Mouse (Mus musculus) ovary, postnatal 14 days (tissue): ENCODE results near the gene Tmem9.
A peak's percentile ranks its signal among the peaks of the same experiment; 100 is the strongest.

Experiments
- DNase-seq: peaks from one replicate; pipeline ENCODE4 v3.0.0; 2022; ENCODE audit warnings: low spot score

Tmem9 gene

GRCm38 (mm10) chr1:136007211-136008158, at the start of gene Tmem9:
Gene Tmem9 (plus strand): TSS chr1:136008150.
- DNase-seq = peak; percentile 56

DNA sequence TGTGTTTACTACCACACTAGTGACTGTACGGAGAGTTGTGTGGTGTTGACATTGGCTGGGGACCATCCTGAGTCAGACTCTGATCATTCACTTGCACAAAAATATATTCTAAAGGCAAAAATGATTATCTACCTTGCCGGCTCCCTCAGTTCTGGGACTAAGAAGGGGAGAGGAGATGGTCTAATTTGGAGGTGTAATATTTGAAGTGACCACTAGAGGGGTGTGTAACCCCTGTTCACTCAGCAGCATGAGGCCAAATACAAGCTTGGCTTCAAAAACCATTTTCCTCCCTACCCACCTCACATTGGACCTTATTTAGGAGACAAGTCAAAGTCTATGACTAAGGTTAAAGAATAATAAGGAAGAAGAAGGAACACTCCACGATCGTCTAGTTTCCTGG, 49.5 kb upstream of the Tmem9 start:
- DNase-seq = no peak

DNA sequence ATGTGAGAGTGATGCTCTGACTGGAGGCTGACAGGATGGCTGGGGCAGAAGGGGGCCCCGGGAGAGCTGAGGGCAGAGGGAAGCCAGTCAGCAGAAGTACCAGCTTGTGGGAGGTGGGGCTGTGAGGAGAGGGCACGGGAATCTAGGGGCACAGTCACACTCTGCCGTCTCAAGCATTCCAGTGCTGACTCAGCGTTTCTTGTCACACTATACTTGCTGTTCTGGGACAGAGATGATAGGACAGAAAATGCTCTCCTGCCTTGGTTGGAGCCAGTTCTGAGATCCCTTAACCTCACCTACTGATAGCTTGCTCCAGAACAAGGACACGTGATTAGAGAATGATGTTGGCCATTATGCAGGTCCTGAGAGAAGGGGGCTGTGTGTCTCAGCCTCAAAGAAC, 44.8 kb upstream of the Tmem9 start:
- no peak for DNase-seq

DNA sequence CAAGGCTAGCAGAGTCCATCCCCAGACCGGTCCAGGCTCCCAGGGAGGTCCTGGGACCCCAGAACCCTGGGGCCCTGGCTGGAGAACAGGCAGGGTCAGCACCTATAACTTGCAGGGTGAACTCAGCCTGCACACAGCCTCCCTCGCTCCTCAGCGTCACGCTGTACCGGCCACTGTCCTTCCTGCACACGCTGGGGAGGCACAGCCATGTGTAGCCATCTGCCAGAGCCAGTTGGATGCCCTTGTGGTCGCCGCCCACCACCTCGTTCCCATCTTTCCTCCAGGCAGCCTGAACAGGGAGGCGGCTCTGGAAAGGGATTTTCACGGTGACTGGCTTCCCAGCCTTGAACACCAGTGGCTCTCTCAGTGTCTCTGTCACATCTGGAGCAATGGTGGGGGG, 43.4 kb upstream of the Tmem9 start:
- no peak for DNase-seq

GRCm38 (mm10) chr1:135967739-135968138, 40.2 kb upstream of the Tmem9 start:
- no peak for DNase-seq

DNA sequence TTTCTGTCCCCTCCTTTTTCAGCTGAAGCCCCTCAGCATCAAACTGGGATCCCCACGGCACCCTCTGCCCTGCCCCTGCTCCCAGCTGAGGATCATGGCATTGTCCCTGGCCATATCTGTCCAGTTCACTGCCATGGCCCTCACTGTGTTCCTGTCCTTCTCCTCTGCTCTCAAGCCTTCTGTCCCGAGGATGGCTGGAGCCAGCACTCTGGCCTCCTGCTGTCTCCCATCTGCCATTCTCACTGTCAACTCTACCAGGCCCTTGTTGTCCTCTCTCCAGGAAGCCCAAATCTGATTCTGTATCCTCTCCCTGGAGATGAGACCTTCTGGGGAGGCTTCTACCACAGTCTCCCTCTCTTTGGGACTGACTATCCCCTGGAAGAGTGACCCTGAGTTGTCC, 37.5 kb upstream of the Tmem9 start:
- no peak for DNase-seq

DNA sequence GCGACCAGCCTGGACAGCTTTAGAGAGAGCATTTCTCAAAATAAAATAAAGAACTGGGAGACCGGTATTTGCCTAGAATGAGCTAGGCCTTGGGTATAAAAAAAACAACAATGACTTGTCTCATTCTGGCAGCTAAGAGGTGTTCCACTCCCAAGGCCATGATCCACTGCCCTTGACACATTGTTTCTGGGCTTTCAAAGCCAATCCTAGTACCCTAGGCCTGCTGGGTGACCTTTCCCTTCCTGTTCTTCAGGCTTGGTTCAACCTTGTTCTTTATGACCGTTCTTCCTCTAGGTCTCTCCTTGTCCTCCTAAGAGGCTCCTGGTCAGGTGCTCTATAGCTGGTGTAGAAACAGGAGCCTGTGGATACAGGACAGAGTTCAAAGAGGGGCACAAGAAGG, 35.4 kb upstream of the Tmem9 start:
- DNase-seq = no peak

- DNase-seq = no peak
These were observed 23.8 kb upstream of the Tmem9 start for GRCm38 (mm10) chr1:135984105-135984504.

GRCm38 (mm10) chr1:135989876-135990275, 18.1 kb upstream of the Tmem9 start:
- no peak for DNase-seq

DNA sequence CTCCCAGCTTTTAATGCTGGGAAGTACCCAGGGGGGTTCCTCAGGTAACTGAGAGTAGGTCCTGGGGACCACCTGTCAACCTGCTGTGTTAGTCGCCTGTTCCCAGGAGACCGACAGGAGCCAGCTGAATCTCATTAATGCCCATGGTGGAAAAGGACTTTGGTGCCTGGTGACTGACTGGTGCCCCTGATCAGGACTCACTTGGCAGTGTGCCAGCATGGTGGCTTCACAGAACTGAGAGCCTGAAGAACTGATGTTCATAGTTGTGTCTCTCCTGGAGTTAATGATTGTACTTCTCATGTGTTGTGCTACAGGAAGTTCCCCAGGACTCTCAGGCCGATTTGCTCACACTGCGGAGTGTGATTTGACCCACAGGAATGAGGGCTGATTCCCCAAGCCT, 14.5 kb upstream of the Tmem9 start:
- DNase-seq = no peak

- DNase-seq = no peak
These were observed 10.4 kb upstream of the Tmem9 start for GRCm38 (mm10) chr1:135997537-135997936.

DNA sequence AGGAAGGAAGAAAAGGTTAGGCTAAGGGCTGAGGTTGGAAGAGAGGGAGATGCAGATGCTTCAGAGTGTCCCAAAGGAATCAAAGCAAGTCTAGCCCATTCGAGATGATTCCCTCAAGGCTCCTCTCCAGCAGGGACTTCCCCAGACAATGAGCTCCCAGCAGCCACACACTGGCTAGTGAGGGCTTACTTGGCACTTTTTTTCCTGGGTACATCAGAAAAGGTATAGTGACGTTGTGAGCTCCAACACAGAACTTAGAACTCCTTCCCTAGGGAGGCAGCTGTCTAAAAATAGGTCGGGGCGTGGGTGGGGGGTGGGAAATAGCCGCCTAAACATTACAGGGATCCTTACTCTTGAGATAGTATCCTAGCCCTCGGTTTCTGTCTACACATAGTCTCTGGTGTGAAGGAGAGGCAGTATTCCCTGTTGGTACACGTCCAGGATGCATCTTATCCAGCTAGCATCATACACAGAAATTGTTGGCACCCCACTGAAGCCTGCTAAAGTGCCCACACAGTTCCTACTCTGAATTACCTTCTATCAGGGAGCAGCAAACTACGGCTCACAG, 8.1 kb upstream of the Tmem9 start:
- DNase-seq = no peak

- DNase-seq = no peak
These were observed 6.5 kb upstream of the Tmem9 start for GRCm38 (mm10) chr1:136001438-136001837.

- DNase-seq = no peak
These were observed 1.6 kb upstream of the Tmem9 start, which contains the start of gene Igfn1 for GRCm38 (mm10) chr1:136006292-136006748. Gene Igfn1 (minus strand): TSS chr1:136006342.

DNA sequence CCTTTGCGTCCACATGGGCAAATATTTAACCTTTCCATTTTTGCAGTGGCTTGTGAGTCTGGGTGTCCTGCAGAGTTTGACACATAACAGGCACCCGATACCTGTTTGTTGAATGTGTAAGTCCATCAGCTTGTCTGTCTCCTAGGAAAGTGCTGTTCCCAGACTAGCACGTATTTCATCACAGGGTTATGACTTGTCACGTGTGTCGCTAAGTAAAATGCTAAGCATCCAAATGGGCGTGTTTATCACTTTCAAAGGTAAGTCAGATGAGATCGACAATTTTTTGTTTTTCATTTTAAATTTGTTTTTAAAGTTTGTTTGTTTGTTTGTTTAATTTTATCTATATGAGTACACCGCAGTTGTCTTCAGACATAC, 196 bp downstream of the Tmem9 start:
- no peak for DNase-seq

DNA sequence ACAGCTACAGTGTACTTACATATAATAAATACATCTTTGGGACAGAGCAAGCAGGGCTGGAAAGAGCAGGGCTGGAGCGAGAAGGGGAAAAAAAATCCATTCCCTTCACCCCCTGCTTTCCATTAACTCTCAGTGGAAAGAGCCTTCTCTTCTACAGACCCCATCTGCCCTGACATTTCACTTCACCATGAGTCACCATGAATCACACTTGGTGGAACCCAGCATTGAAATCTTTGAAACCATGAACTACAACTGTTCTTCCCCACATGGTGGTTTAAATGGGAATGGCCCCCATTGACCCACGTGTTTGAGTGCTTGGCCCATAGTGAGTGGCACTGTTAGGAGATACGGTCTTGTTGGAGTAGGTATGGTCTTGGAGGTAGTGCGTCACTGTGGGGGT, 2.3 kb downstream of the Tmem9 start:
- no peak for DNase-seq

DNA sequence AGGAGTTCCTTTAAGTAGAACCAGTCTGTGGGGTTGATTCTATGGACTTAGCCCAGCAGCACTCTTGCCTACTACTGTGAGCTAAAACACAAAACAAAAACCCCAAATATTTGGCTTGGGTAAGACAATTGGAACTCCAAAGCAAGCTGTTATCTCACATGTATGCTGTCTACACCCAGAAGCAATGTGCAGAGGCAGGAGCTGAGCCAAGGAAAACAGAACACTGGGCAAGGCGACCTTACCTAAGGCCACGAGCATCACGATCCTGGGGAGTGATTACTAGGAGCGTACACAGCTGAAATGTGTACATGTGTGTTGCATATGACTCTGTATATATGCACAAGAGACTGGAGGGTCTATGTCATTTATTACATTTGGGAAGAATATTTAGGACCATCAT, 5.6 kb downstream of the Tmem9 start:
- DNase-seq = no peak

DNA sequence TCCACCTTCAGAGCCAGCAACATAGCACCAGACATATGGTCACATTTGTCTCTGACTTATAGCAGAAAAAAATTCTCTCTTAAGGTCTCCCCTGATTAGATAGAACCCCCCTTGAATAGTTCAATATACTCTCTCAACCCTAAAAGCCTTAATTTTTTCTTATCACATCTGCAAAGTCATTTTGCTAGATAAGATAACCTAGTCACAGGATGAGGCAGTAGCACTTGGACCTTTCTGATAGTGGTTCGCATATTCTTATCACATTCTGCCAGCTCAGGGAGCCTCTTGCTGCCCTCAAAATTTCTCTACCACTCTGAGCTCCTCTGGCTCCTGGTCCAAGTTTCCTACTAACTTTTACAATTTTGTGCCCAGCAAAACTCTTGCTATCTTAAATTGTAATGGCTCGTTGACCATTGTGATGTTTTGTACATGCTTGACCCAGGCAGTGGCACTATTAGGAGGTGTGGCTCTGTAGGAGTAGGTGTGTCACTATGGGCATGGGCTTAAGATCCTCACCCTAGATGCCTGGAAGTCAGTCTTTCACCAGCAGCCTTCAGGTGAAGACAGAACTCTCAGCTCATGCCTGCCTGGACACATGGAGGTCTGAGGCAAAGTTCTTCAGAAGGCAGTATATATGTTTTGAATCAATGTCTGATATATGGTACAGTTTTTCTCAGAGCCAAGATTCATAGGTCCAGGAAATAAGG, 7.0 kb downstream of the Tmem9 start:
- DNase-seq = no peak

- no peak for DNase-seq
These were observed 9.4 kb downstream of the Tmem9 start for GRCm38 (mm10) chr1:136017307-136017706.

- DNase-seq = peak; percentile 87
These were observed 10.0 kb downstream of the Tmem9 start for GRCm38 (mm10) chr1:136017907-136018313.

GRCm38 (mm10) chr1:136018390-136019189, 10.6 kb downstream of the Tmem9 start:
- peak; percentile 18 for DNase-seq

GRCm38 (mm10) chr1:136030201-136030600, 22.3 kb downstream of the Tmem9 start:
- DNase-seq = no peak
